Mouse (Mus musculus): ENCODE results near the gene Itsn2.
"Not testable (repeated sequence)": the region's sequence is repeated elsewhere in the genome, so short reads cannot be mapped to it uniquely, and the experiment has no call there.

Itsn2 gene

DNA sequence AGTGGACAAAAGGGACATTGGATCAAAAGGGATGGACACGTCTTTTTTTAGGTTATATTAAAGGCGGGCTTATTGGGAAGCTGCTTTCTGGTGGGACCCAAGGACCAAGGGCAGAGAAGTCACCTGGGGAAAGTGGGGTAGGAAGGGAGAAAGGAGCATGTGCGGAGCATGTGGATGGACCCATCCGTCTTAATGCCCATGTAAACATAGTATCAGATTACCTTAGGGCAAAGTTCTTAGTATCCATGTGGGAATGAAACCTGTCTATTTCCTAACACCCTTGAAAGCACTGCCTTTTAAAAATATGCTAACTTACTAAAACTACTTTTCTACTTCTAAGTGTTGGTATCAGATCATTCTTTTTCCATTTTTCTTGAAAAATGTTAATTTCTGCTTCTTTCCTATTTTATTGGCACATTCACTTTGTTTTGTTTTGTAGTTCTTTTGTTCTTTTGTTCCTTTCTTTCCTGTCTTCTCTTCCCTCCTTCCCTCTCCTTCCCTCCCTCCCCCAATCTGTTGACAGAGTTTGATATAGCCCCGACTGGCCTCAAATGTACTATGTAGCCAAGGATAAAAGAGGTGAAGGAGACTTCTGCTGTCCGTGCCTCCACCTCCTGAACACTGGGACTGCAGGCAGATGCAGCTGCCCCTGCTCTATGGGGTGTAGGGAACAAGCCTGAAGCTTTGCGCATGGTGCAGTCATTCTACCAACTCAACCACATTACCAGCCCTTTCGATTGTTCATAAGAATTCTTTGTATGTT lies 6.4 kb downstream of the Itsn2 start:
- no peak for DNase-seq

DNA sequence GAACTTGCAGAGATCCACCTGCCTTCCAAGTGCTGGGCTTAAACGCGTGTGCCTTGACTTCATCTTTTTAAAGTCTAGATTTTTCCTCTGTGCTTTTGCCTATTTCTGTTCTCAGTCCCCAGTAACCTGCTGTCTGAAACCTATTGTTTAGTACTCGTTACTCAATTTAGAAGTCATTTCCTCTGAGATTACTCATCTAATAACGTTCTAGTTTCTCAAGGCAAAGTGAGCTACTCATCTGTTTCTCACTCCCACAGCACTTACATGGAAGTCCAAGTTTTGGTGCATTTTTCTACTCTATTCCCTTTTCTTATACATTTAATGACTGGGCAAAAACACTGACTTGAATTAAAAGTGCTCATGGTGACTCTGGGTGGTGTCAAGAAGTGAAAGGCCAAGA lies 7.3 kb downstream of the Itsn2 start:
- no peak for DNase-seq

DNA sequence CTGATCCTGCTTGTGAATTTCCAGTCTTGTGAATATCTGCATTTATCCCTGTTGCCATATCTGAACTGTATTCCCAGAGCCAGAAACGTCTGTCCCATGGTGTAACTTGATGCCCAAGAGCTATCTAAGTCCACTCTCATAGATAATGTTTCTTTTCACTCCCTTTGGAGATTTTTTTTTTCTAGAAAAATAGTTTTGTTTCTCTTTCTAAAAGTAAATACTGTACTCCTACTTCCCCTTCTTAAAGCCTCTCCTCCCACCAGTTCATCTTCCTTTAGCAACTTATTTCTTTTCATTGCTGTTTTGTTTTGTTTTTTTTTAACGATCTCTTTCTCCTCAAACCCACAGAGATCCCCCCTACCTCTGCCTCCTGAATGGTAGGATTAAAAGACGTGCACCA lies 14.2 kb downstream of the Itsn2 start:
- DNase-seq = no peak

DNA sequence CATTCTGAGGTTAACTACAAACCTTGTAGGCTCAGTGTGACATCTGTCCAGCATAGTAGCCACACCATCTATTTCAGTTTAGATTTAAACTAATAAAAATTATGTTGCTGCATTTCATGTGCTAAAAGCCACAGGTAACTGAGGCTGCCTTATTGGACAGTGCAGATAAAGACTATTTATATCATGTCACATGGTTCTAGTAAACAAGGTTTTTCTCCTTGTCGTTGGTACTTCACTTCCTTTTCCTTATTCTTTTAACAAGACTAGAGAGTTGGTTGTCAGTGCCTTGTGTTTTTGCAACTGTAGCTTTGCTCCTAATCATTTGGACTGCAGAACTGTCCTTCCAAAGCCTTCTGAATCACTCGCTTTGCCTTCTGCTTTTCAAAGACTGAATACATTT lies 22.3 kb downstream of the Itsn2 start:
- no peak for DNase-seq

DNA sequence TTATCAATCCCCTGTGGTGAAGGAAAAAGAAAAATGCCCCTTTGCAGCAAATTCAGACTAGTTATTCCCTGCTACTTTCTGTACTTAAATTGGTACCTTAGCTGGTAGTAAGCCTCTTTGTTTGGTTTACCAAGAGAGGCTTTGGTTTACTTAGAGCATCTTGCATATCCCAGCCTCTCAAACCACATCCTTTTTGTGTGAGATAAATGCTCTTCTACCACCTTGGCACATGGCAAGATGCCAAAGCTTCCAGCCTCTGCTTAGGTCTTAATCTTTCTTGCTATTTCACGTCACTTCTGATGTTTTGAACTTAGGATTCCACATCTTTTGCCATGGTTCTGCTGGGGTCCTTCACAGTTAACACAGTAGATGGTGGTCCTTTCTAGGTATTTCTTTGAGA lies 31.8 kb downstream of the Itsn2 start:
- no peak for DNase-seq

DNA sequence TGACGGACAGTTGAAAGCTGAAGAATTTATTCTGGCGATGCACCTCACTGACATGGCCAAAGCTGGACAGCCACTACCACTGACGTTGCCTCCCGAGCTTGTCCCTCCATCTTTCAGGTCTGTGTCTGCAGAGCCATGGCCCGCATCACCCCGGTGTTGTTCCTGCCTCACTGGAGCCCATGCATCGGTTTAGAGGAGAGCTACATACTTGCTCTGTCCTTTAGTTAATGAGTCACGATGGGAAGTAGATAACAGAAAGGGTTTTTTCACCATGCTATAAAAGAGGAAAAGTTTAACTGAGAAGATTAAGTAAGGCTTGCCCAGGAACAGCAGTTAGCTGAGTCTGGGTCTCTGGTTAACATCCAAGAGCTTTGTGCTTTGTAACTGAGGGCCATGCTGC lies 40.5 kb downstream of the Itsn2 start:
- no peak for DNase-seq

DNA sequence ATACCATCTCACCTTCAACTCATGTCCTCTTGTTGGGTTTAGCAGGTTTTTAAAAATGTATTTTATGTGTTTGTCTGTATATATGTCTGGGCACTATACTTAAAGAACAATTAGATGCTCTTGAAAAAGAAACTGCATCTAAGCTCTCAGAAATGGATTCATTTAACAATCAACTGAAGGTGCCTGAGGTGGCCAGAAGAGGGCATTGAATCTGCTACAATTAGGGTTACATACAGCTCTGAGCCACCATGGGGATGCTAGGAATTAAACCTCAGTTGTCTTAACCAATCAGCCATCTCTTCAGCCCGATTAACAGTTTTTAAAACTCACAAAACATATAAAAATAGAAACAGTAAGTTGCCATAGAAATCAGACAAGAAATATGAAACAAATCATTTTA lies 46.0 kb downstream of the Itsn2 start:
- no peak for DNase-seq

DNA sequence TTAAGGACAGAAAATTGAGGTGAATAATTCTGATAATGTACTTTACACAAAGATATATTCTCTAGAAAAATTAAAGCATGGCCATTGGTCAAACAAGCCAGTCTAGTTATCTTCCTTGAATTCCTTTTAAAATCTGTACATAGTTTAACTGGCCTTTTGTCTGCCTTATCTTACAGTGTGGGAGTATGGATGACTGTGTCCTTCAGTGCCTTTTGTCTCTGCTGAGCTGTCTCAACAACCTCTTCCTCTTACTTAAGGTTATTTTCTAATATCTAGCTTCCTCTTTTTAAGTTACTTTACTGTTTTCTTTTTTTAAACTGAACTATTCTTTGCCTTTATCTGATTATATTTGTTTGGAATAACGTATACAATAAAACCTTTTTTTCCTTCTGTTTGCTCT lies 48.3 kb downstream of the Itsn2 start:
- DNase-seq = no peak

DNA sequence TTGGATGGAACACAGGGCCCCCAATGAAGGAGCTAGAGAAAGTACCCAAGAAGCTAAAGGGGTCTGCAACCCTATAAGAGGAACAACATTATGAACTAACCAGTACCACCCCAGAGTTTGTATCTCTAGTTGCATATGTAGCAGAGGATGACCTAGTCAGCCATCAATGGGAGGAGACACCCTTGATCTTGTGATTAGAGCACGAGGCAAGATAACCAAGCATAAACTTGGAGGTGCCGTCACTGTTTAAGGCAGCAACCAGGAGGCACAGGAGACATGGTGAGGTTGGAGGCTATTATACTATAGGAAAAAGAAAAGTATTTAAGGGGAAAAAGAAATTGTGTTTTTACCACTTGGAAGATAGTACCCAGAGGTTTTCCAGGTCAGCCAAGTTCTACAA lies 64.4 kb downstream of the Itsn2 start:
- no peak for DNase-seq

DNA sequence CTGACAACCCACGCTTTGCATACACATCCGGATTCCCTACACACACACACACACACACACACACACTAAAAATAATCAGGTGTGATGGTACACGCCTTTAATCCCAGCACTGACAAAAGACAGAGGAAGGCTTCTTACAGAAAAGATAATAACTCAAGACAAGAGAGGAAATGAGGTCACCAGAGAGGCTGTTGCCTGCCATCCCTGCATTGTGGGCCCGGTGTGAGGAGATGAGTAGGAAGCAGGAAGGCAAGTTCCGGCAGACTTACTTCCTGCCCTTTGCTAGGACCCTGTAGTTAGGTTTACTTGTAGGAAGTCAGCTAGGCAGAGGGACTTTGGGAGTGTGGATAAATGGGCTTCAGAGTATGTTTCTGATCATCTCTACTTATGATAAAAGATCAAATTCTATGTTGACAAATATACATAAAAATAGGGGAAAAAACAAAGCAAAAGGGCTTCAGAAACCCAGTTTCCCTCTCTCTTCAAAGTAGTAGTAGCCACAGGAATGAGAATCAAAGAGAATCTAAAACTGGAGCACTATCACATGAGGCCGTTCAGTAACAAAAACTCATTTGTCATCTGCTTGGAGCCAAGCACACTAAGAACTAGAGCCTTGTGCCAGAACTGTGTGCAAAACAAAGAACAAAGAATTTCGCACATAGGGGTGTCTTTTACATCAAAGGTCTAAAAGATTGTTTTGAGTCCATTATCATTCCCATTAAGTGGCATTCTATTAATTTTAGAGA lies 72.7 kb downstream of the Itsn2 start:
- no peak for DNase-seq

DNA sequence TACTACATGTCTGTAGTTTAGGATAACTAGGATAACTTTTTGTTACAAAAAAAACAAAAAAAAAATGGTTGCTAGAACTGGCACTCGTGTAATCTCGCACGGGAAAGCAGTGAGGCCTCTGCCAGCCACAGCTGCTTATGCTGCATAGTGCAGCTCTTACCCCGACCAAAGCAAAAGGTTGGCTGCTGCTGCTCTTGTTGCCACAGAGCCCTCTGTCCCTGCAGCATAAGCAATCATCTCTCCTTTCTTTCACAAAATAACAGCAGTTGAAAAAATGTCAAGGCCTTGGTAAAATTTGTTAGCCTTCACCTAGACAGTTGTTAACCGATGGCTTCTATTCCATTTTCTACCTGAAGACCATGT lies 73.2 kb downstream of the Itsn2 start:
- no peak for DNase-seq

DNA sequence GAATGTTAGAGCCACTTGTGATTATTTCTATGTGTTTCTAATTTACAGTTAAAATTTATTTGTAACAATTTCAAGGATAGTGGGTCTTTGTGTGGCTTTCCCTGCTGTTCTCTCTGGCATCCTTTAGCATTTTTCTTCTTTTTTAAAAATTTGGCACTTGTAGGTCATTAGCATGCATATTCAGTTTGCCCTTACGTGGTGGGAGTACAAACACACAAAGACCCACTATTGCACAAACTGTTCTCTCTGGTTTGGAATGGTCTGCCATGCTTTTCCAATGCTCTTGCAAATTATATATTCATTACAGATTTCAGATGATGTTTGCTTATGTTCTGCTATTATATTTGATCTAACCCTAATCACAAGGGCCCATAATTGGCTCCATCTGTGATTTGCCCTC lies 83.9 kb downstream of the Itsn2 start:
- DNase-seq = no peak

DNA sequence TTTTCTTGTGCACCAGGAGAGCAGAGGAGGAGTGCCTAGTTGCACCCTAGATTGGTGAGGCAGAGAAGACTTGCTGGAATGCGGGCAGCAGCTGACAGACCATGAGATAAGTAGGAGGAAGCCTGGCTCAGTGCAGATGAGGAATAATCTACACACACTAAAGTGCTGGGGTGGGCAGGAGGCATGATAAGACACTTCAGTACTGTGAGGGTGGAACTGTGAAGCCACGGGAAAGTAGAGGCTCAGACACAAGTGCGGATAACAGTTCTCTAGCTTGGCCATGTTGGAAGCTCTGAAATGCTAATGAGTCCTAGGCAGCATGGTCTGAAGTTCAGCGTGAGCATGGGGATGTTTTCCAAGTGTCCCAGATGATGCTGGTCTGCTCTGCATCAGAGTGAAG lies 87.5 kb downstream of the Itsn2 start:
- DNase-seq = no peak

DNA sequence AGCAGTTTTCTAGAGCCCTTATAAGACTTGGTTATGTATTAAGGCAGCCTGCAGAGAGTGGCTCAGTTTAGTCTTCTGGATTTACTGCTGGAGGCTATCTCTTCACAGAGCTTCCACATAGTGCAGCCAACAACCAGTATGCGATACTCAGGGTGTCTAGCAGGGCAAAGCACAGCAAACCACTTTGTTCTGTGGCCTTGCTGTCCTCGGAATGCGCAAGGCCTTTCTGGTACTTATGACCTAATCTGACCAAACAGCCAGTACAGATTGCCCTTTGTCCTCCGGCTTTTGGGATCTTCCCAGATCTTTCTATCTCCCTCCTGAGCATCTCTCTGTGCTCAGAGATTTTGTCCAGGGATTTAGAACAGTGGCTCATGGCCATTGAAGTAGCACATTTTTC lies 93.0 kb downstream of the Itsn2 start:
- no peak for DNase-seq

DNA sequence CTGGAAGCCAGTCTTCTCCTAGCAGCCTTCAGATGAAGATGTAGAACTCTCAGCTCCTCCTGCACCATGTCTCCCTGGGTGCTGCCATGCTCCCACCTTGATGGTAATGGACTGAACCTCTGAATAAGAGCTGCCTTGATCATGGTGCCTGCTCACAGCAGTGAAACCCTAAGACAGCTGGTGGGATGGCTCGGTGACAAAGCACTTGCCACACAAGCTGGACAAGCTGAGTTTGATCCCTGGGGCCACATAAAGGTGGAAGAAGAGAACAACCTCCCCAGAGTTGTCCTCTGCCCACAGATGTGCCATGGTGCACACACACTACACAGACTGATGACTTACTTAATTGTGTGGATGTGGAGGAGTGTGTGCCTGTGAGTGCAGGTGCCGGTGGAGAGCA lies 95.9 kb downstream of the Itsn2 start:
- DNase-seq = no peak

DNA sequence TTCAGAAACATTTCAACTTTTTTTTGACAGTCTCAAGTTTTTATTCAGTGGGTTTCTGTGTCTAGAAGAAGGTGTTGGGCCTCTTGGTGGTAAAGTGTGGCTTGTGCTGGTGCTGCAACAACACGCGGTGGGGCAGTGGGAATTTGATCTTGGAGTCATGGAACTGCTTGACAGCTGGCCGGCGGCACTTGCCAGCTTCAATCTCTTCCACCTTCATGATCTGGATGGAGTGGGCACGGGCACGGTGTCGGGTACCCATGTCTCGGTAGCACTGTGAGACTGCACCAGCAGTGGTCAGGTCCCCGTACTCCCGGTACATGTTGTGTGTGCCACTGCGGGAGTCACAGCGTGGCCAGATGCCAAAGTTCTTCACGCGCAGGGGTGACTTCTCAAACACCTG lies 96.9 kb downstream of the Itsn2 start:
- no peak for DNase-seq

DNA sequence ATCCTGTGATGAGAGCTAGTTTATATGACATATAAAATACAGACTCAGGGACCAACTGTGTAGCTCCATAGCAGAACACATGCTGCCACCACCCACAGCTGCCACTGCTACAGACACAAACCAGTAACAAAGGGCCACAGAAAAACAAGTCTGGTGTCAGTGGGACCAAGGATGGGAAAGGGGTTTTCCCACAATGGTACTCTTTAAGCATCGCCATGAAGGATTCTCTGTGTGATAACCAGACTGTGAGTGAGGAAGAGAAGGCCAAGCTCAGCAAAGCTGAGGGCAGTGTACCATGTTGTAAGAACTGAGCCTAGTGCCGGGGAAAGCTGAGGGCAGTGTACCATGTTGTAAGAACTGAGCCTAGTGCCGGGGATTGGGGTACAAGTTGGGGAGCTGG lies 98.8 kb downstream of the Itsn2 start:
- no peak for DNase-seq

DNA sequence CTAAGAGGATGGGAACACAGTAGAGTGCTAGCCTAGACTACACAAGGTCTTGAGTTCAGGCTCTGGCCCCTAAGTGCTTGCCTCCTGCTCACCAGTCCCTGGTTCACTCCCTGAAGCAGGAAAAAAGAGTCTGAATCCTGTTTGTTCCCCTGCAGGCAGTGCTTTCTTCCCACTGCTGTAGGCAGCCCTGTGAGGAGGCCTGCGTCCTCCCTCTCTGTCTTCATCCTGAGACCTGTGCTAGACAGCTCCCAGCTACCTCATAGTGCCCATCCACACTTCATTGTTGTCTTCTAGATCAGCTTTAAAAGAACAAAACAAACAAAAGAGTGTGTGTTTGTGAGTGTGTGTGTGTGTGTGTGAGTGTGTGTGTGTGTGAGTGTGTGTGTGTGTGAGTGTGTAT lies 102.1 kb downstream of the Itsn2 start:
- DNase-seq = no peak

DNA sequence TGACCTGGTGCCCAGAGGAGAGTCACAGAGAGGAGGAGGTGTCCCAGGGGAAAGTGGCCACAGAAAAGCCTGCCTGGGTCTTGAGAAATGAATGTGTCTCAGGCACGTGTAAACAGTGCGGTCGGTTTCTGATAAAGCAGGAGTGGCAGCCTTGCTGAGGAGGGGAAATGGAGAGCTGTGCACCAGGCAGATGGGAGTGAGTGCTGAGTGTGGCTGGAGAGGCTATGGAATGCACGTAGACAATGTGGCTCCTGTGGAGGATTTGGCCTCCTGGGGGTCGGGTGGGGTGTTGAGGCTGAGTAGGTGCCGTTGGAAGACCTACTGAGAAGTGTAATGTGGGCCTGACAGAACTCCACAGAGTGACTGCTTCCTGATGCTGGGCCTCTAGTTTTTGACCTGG lies 113.2 kb downstream of the Itsn2 start:
- DNase-seq = not testable (repeated sequence)

DNA sequence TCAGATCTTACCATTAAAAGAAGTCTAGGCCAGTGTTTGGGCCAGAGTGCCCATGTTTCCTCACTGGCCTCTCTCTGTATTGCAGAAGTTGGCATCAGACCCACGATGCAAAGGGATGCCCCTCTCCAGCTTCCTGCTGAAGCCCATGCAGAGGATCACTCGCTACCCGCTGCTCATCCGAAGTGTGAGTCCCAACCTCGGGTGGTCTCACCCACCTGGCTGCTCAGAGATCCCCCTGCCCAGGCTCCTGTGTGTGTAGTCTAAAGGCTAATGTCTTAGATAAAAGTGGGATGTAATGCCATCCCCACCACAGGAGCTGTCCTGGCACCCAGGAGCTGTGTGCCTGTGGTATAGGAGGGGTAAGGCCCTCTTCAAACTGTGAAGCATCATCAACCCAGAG lies 113.7 kb downstream of the Itsn2 start:
- no peak for DNase-seq

DNA sequence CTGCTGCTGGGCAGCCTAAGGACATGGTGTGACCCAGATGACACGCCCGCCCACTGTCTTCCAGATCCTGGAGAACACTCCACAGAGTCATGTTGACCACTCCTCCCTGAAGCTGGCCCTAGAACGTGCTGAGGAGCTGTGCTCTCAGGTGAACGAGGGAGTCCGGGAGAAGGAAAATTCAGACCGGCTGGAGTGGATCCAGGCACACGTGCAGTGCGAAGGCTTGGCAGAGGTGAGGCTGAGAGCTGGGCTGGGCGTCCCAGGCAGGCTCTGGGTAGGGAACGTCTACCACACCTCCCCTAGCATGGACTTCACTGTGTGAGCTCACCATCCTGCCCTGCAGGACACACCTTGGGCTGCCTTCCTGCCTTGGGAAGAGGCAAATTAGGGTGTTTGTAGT lies 114.5 kb downstream of the Itsn2 start:
- peak; percentile 11 for DNase-seq

DNA sequence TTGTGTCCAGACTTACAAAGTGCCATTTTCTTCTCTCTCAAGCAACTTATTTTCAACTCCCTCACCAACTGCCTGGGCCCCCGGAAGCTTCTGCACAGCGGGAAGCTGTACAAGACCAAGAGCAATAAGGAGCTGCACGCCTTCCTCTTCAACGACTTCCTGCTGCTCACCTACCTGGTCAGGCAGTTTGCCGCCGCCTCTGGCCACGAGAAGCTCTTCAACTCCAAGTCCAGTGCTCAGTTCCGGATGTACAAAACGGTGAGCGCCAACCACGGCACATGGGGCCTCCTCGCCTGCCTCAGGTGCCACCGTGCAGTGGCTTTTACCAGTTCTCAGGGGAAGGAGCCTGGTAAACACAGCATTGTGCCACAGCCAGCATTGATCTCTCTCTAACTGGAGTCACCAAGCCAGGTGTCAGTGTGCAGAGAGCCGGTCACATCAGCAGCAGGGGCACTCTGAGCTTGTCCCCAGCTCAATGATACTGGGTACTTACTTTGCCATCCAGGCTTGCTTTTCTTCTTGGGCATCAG lies 115.1 kb downstream of the Itsn2 start:
- no peak for DNase-seq

DNA sequence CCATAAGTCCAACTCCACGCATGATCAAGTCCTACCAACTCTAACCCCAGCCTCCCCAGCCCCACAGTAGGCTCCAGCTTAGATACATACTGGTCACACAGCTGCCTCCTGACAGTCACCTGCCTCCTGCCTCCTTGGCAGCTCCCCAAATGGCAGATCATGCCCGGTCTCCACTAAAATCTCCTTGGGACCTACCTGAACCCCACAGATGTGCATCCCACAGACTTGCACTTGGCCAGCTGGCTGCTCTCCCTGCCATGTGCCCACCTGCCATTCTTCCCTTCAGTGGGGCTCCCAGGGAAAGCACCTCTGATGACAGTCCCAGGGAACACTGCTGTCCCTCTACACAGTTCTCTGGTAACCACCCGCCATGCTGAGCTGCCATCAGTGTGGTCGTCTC lies 115.9 kb downstream of the Itsn2 start:
- DNase-seq = no peak

DNA sequence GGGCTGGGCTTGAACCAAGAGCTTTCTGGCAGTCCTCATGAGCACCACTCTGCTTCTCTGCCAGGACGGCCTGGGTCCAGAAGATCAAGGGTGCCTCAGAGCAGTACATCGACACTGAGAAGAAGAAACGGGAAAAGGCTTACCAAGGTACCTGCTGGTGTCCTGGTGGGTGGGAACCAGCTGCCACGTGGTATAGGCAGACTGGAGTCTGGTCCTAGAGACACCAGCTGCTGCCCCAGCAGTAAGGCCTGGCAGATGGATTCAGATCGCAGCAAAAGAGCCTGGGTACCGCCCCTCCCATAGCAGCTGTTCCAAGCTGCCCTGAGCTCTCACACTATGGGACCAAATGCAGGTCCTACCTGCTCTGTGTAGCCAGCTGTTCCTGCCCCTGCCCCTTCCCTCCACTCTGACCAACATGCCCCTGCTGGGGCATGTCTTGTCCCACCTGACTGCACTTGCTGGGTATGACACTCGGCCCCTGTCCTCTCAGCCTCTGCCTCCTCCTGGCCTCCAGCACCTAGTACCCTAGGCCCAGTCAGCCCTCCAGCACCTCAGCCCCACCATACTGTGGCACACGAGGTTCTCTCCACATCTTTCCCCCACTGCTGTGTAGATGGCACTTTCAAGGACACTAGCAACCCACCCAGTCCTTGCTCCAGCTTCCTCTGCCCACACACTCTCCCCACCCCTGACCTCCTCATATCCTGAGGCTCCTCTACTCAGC lies 116.6 kb downstream of the Itsn2 start:
- no peak for DNase-seq
